Mouse (Mus musculus): ENCODE results near the gene Gpc4. TPM values are rescaled to one million over a fixed set of nuclear protein-coding genes. Genes with fewer than 3 reads are reported as not detected.

The Gpc4 gene
- total and polyA plus RNA-seq, 3 experiments: not detected

DNA sequence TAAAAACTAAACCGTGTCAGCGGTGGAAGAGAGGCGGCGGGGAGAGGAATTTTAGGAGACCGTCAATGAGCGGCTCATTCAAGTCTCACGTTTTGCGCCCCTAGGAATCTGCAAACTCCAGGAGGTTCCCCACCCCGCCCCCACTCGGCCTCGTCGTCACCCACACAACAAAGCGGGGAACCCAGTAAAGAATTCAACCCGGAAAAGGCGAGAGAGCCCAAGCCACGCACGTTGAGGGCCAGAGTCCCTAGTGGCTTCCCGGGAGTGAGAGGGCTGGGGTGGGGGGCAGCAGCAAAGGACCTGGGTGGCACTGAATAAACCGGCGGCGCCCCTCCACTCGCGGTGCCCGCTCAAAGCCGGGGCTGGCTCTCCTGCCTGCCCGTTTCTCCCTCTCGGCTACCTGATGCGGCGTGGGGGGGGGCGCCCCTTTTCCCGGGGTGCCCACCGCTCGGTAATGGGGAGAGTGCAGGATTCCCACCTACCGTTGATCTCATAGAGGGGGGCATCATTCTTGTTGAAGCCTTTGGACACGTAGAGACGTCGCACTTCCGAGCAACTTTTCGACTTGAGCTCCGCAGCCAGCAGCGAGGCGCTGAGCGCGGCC lies 816 bp downstream of the Gpc4 start:
- Histone ChIP-seq H3K4me1 (ENCODE audit: control insufficient read depth in 1 of 2, insufficient read depth in 2 of 2) (no peaks in the 10 kb centered on the region), H3K79me2 (replicated peaks; ENCODE audit: control insufficient read depth, extremely low read depth, insufficient read depth, poor library complexity, severe bottlenecking) (no peaks in the 10 kb centered on the region), H3K9me3 (replicated peaks; ENCODE audit: low read length) (no peaks in the 10 kb centered on the region), H3K4me2 (ENCODE audit: insufficient read depth, low read depth, poor library complexity, severe bottlenecking) (no peak overlapping the region), H3K9ac (ENCODE audit: insufficient read depth, low read depth) (no peak overlapping the region), H3K27ac (ENCODE audit: insufficient read depth, low read depth) (no peak overlapping the region), H3K4me3 (replicated peaks in 1 of 3; ENCODE audit: low read depth in 2 of 3, low read length in 2 of 3, poor library complexity in 1 of 3) (no peak overlapping the region), H3K36me3 (replicated peaks in 1 of 2; ENCODE audit: control insufficient read depth in 1 of 2, insufficient read depth in 1 of 2, low read length in 1 of 2) (no peaks in the 10 kb centered on the region), H3K27me3 (replicated peaks) (no peaks in the 10 kb centered on the region)
- in situ Hi-C loops (cut with MboI; ENCODE audit: low pct_ligation_motif_present, low pct_unique_long_range_greater_than_20kb, low sequenced_read_pairs) (no loop called here), dilution Hi-C loops (cut with MboI; ENCODE audit: extremely low pct_ligation_motif_present, extremely low pct_unique_long_range_greater_than_20kb, low sequenced_read_pairs) (no loop called here)
- DNase-seq (ENCODE audit: extremely low read depth): no peak
- TF ChIP-seq USF2 (conservative IDR thresholded peaks at IDR 0.05; ENCODE audit: low read depth, low read length) (no peak), E2F4 (IDR thresholded peaks at IDR 0.05; ENCODE audit: insufficient replicate concordance, low read depth, low read length) (no peak), MXI1 (IDR thresholded peaks at IDR 0.05; ENCODE audit: low read depth, low read length) (no peak), MAZ (IDR thresholded peaks at IDR 0.05; ENCODE audit: low read depth, low read length) (no peak), TBP (conservative IDR thresholded peaks at IDR 0.05; ENCODE audit: low read depth, low read length) (no peak), JUND (conservative IDR thresholded peaks at IDR 0.05; ENCODE audit: low read depth, low read length) (no peak), CHD1 (IDR thresholded peaks at IDR 0.05; ENCODE audit: low read depth, low read length) (no peak), NRF1 (IDR thresholded peaks at IDR 0.05; ENCODE audit: low read depth, low read length) (no peak), BHLHE40 (IDR thresholded peaks at IDR 0.05; ENCODE audit: low read depth, low read length) (no peak), ZC3H11A (IDR thresholded peaks at IDR 0.05; ENCODE audit: low read depth, low read length) (no peak), CHD2 (IDR thresholded peaks at IDR 0.05; ENCODE audit: low read length) (no peak), ZNF384 (IDR thresholded peaks at IDR 0.05; ENCODE audit: low read depth, low read length) (no peak), NELFE (IDR thresholded peaks at IDR 0.05; ENCODE audit: low read depth, low read length) (no peak), ZKSCAN1 (IDR thresholded peaks at IDR 0.05; ENCODE audit: borderline replicate concordance, low read depth, low read length) (no peak), POLR2AphosphoS2 (IDR thresholded peaks at IDR 0.05; ENCODE audit: low read depth, low read length) (no peak), JUN (IDR thresholded peaks at IDR 0.05; ENCODE audit: insufficient read depth, low read depth, low read length) (no peak), PAX5 (IDR thresholded peaks at IDR 0.05; ENCODE audit: low read length) (no peak)

DNA sequence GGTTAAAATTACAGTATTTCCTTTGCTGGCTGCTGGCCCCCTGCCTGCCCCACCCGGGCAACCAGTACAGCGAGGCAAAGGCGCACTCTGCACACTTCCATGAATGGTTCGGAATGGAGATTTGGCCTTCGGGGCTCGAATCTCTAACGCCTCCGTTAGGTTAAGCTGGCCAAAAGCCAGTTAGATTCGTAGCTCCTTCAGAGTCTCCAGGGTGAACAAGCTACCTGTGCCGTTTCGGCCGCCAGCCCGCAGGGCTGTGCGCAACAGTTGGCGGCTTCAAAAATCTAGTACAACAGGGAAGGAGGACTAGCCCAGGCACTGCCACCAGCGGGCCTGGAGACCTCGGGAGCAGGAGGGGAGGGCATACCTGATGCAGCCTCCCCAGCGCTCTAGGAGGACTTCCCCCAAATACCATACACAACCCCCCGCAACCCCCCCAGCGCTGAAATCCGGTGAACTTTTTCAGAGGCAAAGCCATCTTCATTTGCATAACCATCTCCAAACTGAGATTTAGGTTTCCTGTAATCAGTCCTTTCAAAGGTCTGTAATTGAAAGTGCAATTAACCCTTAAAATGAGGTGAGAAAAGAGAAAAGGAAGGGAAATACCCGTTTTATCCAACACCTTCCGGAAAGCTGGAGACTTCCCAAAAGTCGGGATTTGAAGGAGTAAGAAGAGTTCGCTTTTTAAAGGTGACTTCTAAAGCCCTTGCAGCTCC lies 1.5 kb downstream of the Gpc4 start:
- H3K4me2 ChIP-seq (ENCODE audit: insufficient read depth, low read depth, poor library complexity, severe bottlenecking): no peak overlapping the region
- dilution Hi-C loops (cut with MboI; ENCODE audit: extremely low pct_ligation_motif_present, extremely low pct_unique_long_range_greater_than_20kb, low sequenced_read_pairs) (no loop called here), in situ Hi-C loops (cut with MboI; ENCODE audit: low pct_ligation_motif_present, low pct_unique_long_range_greater_than_20kb, low sequenced_read_pairs) (no loop called here)
- no peak overlapping the region for H3K9ac ChIP-seq (ENCODE audit: insufficient read depth, low read depth)
- no peaks in the 10 kb centered on the region for H3K36me3 ChIP-seq (replicated peaks in 1 of 2; ENCODE audit: control insufficient read depth in 1 of 2, insufficient read depth in 1 of 2, low read length in 1 of 2)
- H3K4me3 ChIP-seq (replicated peaks in 1 of 3; ENCODE audit: low read depth in 2 of 3, low read length in 2 of 3, poor library complexity in 1 of 3): no peak overlapping the region
- no peaks in the 10 kb centered on the region for H3K79me2 ChIP-seq (replicated peaks; ENCODE audit: control insufficient read depth, extremely low read depth, insufficient read depth, poor library complexity, severe bottlenecking)
- H3K4me1 ChIP-seq (ENCODE audit: control insufficient read depth in 1 of 2, insufficient read depth in 2 of 2): no peaks in the 10 kb centered on the region
- H3K27me3 ChIP-seq (replicated peaks): no peaks in the 10 kb centered on the region
- DNase-seq (ENCODE audit: extremely low read depth): no peak
- H3K9me3 ChIP-seq (replicated peaks; ENCODE audit: low read length): no peaks in the 10 kb centered on the region
- TF ChIP-seq ELF1 (IDR thresholded peaks at IDR 0.05; ENCODE audit: low read depth, low read length) (no peak), CTCF (conservative IDR thresholded peaks at IDR 0.05 in 1 of 2, IDR thresholded peaks at IDR 0.05 in 1 of 2; ENCODE audit: low read depth in 2 of 2, low read length in 2 of 2) (no peak), MAZ (IDR thresholded peaks at IDR 0.05; ENCODE audit: low read depth, low read length) (no peak), ZNF384 (IDR thresholded peaks at IDR 0.05; ENCODE audit: low read depth, low read length) (no peak), IRF4 (IDR thresholded peaks at IDR 0.05; ENCODE audit: low read depth, low read length) (no peak), MAFK (IDR thresholded peaks at IDR 0.05; ENCODE audit: insufficient replicate concordance, low read length) (no peak), TBP (conservative IDR thresholded peaks at IDR 0.05; ENCODE audit: low read depth, low read length) (no peak), ZC3H11A (IDR thresholded peaks at IDR 0.05; ENCODE audit: low read depth, low read length) (no peak), CHD2 (IDR thresholded peaks at IDR 0.05; ENCODE audit: low read length) (no peak), ZKSCAN1 (IDR thresholded peaks at IDR 0.05; ENCODE audit: borderline replicate concordance, low read depth, low read length) (no peak), UBTF (IDR thresholded peaks at IDR 0.05; ENCODE audit: low read depth, low read length) (no peak), KAT2A (IDR thresholded peaks at IDR 0.05; ENCODE audit: insufficient replicate concordance, low read length) (no peak), PAX5 (IDR thresholded peaks at IDR 0.05; ENCODE audit: low read length) (no peak), TCF12 (IDR thresholded peaks at IDR 0.05; ENCODE audit: low read depth, low read length) (no peak), MXI1 (IDR thresholded peaks at IDR 0.05; ENCODE audit: low read depth, low read length) (no peak), POLR2A (IDR thresholded peaks at IDR 0.05; ENCODE audit: low read depth, low read length) (no peak), NRF1 (IDR thresholded peaks at IDR 0.05; ENCODE audit: low read depth, low read length) (no peak), HCFC1 (IDR thresholded peaks at IDR 0.05; ENCODE audit: low read depth, low read length) (no peak)
- no peak overlapping the region for H3K27ac ChIP-seq (ENCODE audit: insufficient read depth, low read depth)
